Mouse (Mus musculus) embryonic fibroblast, embryonic 13.5 days (primary cell): ENCODE measurements around the gene Elmsan1.

Experiments used
- CTCF ChIP-seq: IDR thresholded peaks from 2 replicates; pipeline ENCODE4 v1.5.1; 2011; ENCODE audit warnings: mild to moderate bottlenecking, control low read depth, low read length, moderate library complexity, borderline replicate concordance; ENCODE audit not compliant: insufficient read depth
- POLR2A ChIP-seq: IDR thresholded peaks from 2 replicates; pipeline ENCODE4 v1.6.1; 2011; ENCODE audit warnings: low read depth, mild to moderate bottlenecking, control low read depth, low read length, moderate library complexity

GRCm38 (mm10) chr12:84186536-84186935 is 32.1 kb downstream of the Elmsan1 start:
- TF ChIP-seq CTCF (no peak), POLR2A (no peak)
